Mouse (Mus musculus) cerebellum, postnatal 4 days (tissue): ENCODE measurements around the gene Fam199x.

ENCODE experiments used
- DNase-seq, 2 experiments: peaks; one replicate each; pipeline ENCODE4 v3.0.0; 2022; ENCODE audit warnings: low spot score in 2 of 2, mixed read lengths in 1 of 2

The Fam199x gene

GRCm38 (mm10) chrX:137049425-137050225 is at the start of gene Fam199x:
TSS of gene Fam199x (plus strand) at chrX:137049594.
- peak; percentile 35 to 72 for DNase-seq

- DNase-seq = peak in 1 of 2 experiments; percentile 38
Measured at GRCm38 (mm10) chrX:137015099-137015709, 34.2 kb upstream of the Fam199x start.

- DNase-seq = no peak
Measured at GRCm38 (mm10) chrX:137017668-137018067, 31.7 kb upstream of the Fam199x start.

GRCm38 (mm10) chrX:137019310-137019709 is 30.1 kb upstream of the Fam199x start:
- DNase-seq = peak; percentile 27 to 53

GRCm38 (mm10) chrX:137030916-137031315 is 18.5 kb upstream of the Fam199x start:
- DNase-seq = no peak

- DNase-seq = no peak
Measured at GRCm38 (mm10) chrX:137031726-137032125, 17.7 kb upstream of the Fam199x start.

GRCm38 (mm10) chrX:137034322-137034721 is 15.1 kb upstream of the Fam199x start:
- DNase-seq = no peak

GRCm38 (mm10) chrX:137037470-137037999 is 11.9 kb upstream of the Fam199x start:
- no peak for DNase-seq

GRCm38 (mm10) chrX:137038000-137038483 is 11.4 kb upstream of the Fam199x start, which contains the start of gene Slc25a53:
TSS of gene Slc25a53 (minus strand) at chrX:137038302.
- peak; percentile 74 to 87 for DNase-seq

- no peak for DNase-seq
Measured at GRCm38 (mm10) chrX:137038502-137038901, 10.9 kb upstream of the Fam199x start.

- DNase-seq = no peak
Measured at GRCm38 (mm10) chrX:137049060-137049424, 352 bp upstream of the Fam199x start.

GRCm38 (mm10) chrX:137063202-137063601 is 13.8 kb downstream of the Fam199x start:
- DNase-seq = no peak

- no peak for DNase-seq
Measured at GRCm38 (mm10) chrX:137104531-137104930, 55.1 kb downstream of the Fam199x start.

- DNase-seq = no peak
Measured at GRCm38 (mm10) chrX:137106498-137106897, 57.1 kb downstream of the Fam199x start.

GRCm38 (mm10) chrX:137118097-137118746 is 68.8 kb downstream of the Fam199x start:
- DNase-seq = peak in 1 of 2 experiments; percentile 59

- no peak for DNase-seq
Measured at GRCm38 (mm10) chrX:137119675-137120423, 70.5 kb downstream of the Fam199x start.

- DNase-seq = no peak
Measured at GRCm38 (mm10) chrX:137121718-137122117, 72.3 kb downstream of the Fam199x start, which contains the start of gene Esx1. TSS of gene Esx1 (minus strand) at chrX:137122083.

GRCm38 (mm10) chrX:137127542-137127941 is 78.1 kb downstream of the Fam199x start:
- DNase-seq = no peak
